27 mouse cellular contexts compared by ENCODE assay signal in genomic region chr12:5198254-5198653, GRCm38 (mm10).
DNase-seq lines count a peak whose midpoint lies in the region; ATAC-seq and TF ChIP-seq lines count a peak whose summit lies in the region.
"Had no signal": no experiment of that assay in that cellular context is flagged by ENCODE, and none has a peak within 500 bp of the region (broad histone marks: within the 10 kb centered on the region; RNA-seq: fewer than 3 reads in every experiment).

No protein-coding gene starts in this region.

- H3K36me3 ChIP-seq in embryonic facial prominence, embryonic 14.5 days (ENCODE audit: control insufficient read depth, insufficient read depth, low read length): no peaks in the 10 kb centered on the region
- no peaks in the 10 kb centered on the region for H3K36me3 ChIP-seq in embryonic facial prominence, embryonic 10.5 days (replicated peaks)
- H3K36me3 ChIP-seq in stomach, embryonic 15.5 days: no peaks in the 10 kb centered on the region
- H3K36me3 ChIP-seq in stomach, postnatal 0 days (ENCODE audit: control insufficient read depth, insufficient read depth, low read length): no peaks in the 10 kb centered on the region
- H3K36me3 ChIP-seq: embryonic facial prominence, embryonic 12.5 days; forebrain, embryonic 10.5 days; heart, embryonic 13.5 days; limb, embryonic 15.5 days; liver, embryonic 13.5 days had no signal

- H3K4me3 ChIP-seq in embryonic facial prominence, embryonic 14.5 days (ENCODE audit: low read depth, low read length): no peak overlapping the region
- no peak overlapping the region for H3K4me3 ChIP-seq in embryonic facial prominence, embryonic 10.5 days
- no peak overlapping the region for H3K4me3 ChIP-seq in stomach, embryonic 15.5 days (replicated peaks)
- no peak overlapping the region for H3K4me3 ChIP-seq in stomach, postnatal 0 days (ENCODE audit: low read depth, low read length)
- H3K4me3 ChIP-seq: embryonic facial prominence, embryonic 12.5 days; forebrain, embryonic 10.5 days; heart, embryonic 13.5 days; left cerebral cortex, adult 2 months; limb, embryonic 15.5 days; liver, embryonic 13.5 days had no signal

- no peak for DNase-seq in embryonic facial prominence, embryonic 14.5 days (ENCODE audit: low spot score)
- no peak for DNase-seq in embryonic facial prominence, embryonic 10.5 days (ENCODE audit: low spot score)
- no peak for DNase-seq in stomach, postnatal 0 days (ENCODE audit: low spot score)
- DNase-seq in kidney, postnatal 14 days: peak; percentile 59
- DNase-seq in gastrocnemius, adult 18-20 months (ENCODE audit: low spot score): no peak
- no peak for DNase-seq in left cerebral cortex, postnatal 14 days (ENCODE audit: low spot score in 2 of 2)
- DNase-seq: adrenal gland, adult 8-10 months; cerebellum, adult 2 months; cerebellum, postnatal 25 days; gastrocnemius, postnatal 10 days; heart, postnatal 10 days; liver, embryonic 13.5 days; lung, adult 18-20 months; midbrain, embryonic 14.5 days; thymus, postnatal 14 days had no signal

- no peaks in the 10 kb centered on the region for H3K9me3 ChIP-seq in embryonic facial prominence, embryonic 14.5 days (ENCODE audit: control insufficient read depth, low read length)
- no peaks in the 10 kb centered on the region for H3K9me3 ChIP-seq in embryonic facial prominence, embryonic 10.5 days
- no peaks in the 10 kb centered on the region for H3K9me3 ChIP-seq in stomach, embryonic 15.5 days
- H3K9me3 ChIP-seq in stomach, postnatal 0 days (ENCODE audit: control insufficient read depth, low read length): no peaks in the 10 kb centered on the region
- H3K9me3 ChIP-seq: embryonic facial prominence, embryonic 12.5 days; forebrain, embryonic 10.5 days; heart, embryonic 13.5 days; limb, embryonic 15.5 days; liver, embryonic 13.5 days had no signal

- H3K9ac ChIP-seq in embryonic facial prominence, embryonic 14.5 days (ENCODE audit: low read depth, low read length): no peak overlapping the region
- H3K9ac ChIP-seq in stomach, embryonic 15.5 days: no peak overlapping the region
- H3K9ac ChIP-seq in stomach, postnatal 0 days (ENCODE audit: low read length): no peak overlapping the region
- H3K9ac ChIP-seq: embryonic facial prominence, embryonic 12.5 days; heart, embryonic 13.5 days; hindbrain, embryonic 14.5 days; limb, embryonic 15.5 days; liver, embryonic 13.5 days had no signal

- no peak overlapping the region for H3K27ac ChIP-seq in embryonic facial prominence, embryonic 14.5 days (replicated peaks; ENCODE audit: low read depth, low read length)
- H3K27ac ChIP-seq in embryonic facial prominence, embryonic 10.5 days (replicated peaks): no peak overlapping the region
- no peak overlapping the region for H3K27ac ChIP-seq in stomach, embryonic 15.5 days
- no peak overlapping the region for H3K27ac ChIP-seq in stomach, postnatal 0 days (replicated peaks)
- H3K27ac ChIP-seq: embryonic facial prominence, embryonic 12.5 days; forebrain, embryonic 10.5 days; heart, embryonic 13.5 days; hindbrain, embryonic 14.5 days; left cerebral cortex, adult 2 months; limb, embryonic 15.5 days; liver, embryonic 13.5 days; macrophage had no signal

- intact Hi-C loops in left cerebral cortex, postnatal 14 days (cut with DNase I): no loop called here

- peak; percentile 20; the same call in 1 of the 2 replicates for ATAC-seq in embryonic facial prominence, embryonic 14.5 days (ENCODE audit: low read depth)
- peak; percentile 17; the same call in 1 of the 2 replicates for ATAC-seq in stomach, embryonic 15.5 days (ENCODE audit: insufficient read depth, low FRiP score, low read depth)
- ATAC-seq in stomach, postnatal 0 days (ENCODE audit: low FRiP score, low TSS enrichment): no peak
- no peak for ATAC-seq in frontal cortex, adult (ENCODE audit: low TSS enrichment)
- ATAC-seq: forebrain, embryonic 16.5 days; lung, postnatal 0 days had no signal

- no peak for TF ChIP-seq CTCF in stomach, postnatal 0 days (IDR thresholded peaks at IDR 0.05; ENCODE audit: low read depth)

- no peaks in the 10 kb centered on the region for H3K27me3 ChIP-seq in embryonic facial prominence, embryonic 14.5 days (replicated peaks; ENCODE audit: control insufficient read depth, insufficient read depth, low read length)
- H3K27me3 ChIP-seq in embryonic facial prominence, embryonic 10.5 days (replicated peaks; ENCODE audit: low read depth, poor library complexity, severe bottlenecking): no peaks in the 10 kb centered on the region
- H3K27me3 ChIP-seq in stomach, embryonic 15.5 days (replicated peaks): no peaks in the 10 kb centered on the region
- no peaks in the 10 kb centered on the region for H3K27me3 ChIP-seq in stomach, postnatal 0 days (ENCODE audit: control insufficient read depth, insufficient read depth, low read length)
- H3K27me3 ChIP-seq: CH12.LX; embryonic facial prominence, embryonic 12.5 days; heart, embryonic 13.5 days; limb, embryonic 15.5 days; liver, embryonic 13.5 days had no signal

- WGBS in embryonic facial prominence, embryonic 14.5 days: 36% methylated on average over 4 of the region's 4 CpGs
- 68% methylated on average over 4 of the region's 4 CpGs for WGBS in embryonic facial prominence, embryonic 10.5 days
- 40% methylated on average over 4 of the region's 4 CpGs for WGBS in stomach, embryonic 15.5 days
- WGBS in stomach, postnatal 0 days: 29% methylated on average over 4 of the region's 4 CpGs

- no peak for TF ChIP-seq EP300 in stomach, postnatal 0 days (optimal IDR thresholded peaks at IDR 0.05)

- no peak overlapping the region for H3K4me2 ChIP-seq in embryonic facial prominence, embryonic 14.5 days (ENCODE audit: low read depth, low read length)
- H3K4me2 ChIP-seq in stomach, embryonic 15.5 days: no peak overlapping the region
- H3K4me2 ChIP-seq in stomach, postnatal 0 days (replicated peaks; ENCODE audit: low read depth): no peak overlapping the region
- H3K4me2 ChIP-seq: embryonic facial prominence, embryonic 12.5 days; heart, embryonic 13.5 days; hindbrain, embryonic 14.5 days; limb, embryonic 15.5 days; liver, embryonic 13.5 days had no signal

- H3K4me1 ChIP-seq in embryonic facial prominence, embryonic 14.5 days (ENCODE audit: control insufficient read depth, insufficient read depth, low read length): peaks cover 4% of the 10 kb centered on the region; the same call in 1 of the 2 replicates
- H3K4me1 ChIP-seq in embryonic facial prominence, embryonic 10.5 days: peaks cover 12% of the 10 kb centered on the region
- H3K4me1 ChIP-seq in stomach, embryonic 15.5 days: no peaks in the 10 kb centered on the region
- no peaks in the 10 kb centered on the region for H3K4me1 ChIP-seq in stomach, postnatal 0 days (replicated peaks; ENCODE audit: control insufficient read depth, insufficient read depth)
- H3K4me1 ChIP-seq: liver, embryonic 13.5 days had no signal

Comparison
In these comparisons a context has a peak if more than half of its experiments do, and no peak if none do; other contexts are left out.
1. ATAC-seq: peak in embryonic facial prominence, embryonic 14.5 days (single experiment) and stomach, embryonic 15.5 days (single experiment); none in stomach, postnatal 0 days (single experiment) and frontal cortex, adult (single experiment).